Comparison of ENCODE assay signal across 7 mouse cellular contexts in genomic region chr2:155517455-155518423, GRCm38 (mm10). TPM values are rescaled to one million over a fixed set of nuclear protein-coding genes. Genes with fewer than 3 reads are reported as not detected.
A peak's percentile ranks its signal among the peaks of the same experiment; 100 is the strongest.
DNase-seq lines count a peak whose midpoint lies in the region; ATAC-seq lines count a peak whose summit lies in the region.

Gene Acss2, plus strand, starts transcription at chr2:155517948.
Gene Ggt7, minus strand, starts transcription at chr2:155518237.

- peak; percentile 98 for DNase-seq in adrenal gland, postnatal 25 days
- peak; percentile 100 for DNase-seq in heart, adult 11 months
- peak; percentile 100 for DNase-seq in kidney, adult 18-20 months
- DNase-seq in limb, embryonic 11.5 days (ENCODE audit: low spot score): peak; percentile 98
- DNase-seq in midbrain, embryonic 14.5 days: peak; percentile 98
- DNase-seq in spleen, adult 18-20 months: peak; percentile 97 to 99

- no peaks in the 10 kb centered on the region for H3K9me3 ChIP-seq in embryonic facial prominence, embryonic 12.5 days
- no peaks in the 10 kb centered on the region for H3K9me3 ChIP-seq in limb, embryonic 11.5 days (ENCODE audit: control insufficient read depth, low read length)
- H3K9me3 ChIP-seq in midbrain, embryonic 14.5 days (ENCODE audit: control insufficient read depth, low read length): no peaks in the 10 kb centered on the region

- peaks cover 26% of the 10 kb centered on the region for H3K27me3 ChIP-seq in embryonic facial prominence, embryonic 12.5 days
- peaks cover 10% of the 10 kb centered on the region; the same call in 1 of the 2 replicates for H3K27me3 ChIP-seq in limb, embryonic 11.5 days (ENCODE audit: control insufficient read depth, insufficient read depth, low read length)
- no peaks in the 10 kb centered on the region for H3K27me3 ChIP-seq in midbrain, embryonic 14.5 days (ENCODE audit: control insufficient read depth, insufficient read depth, low read length)

- H3K27ac ChIP-seq in embryonic facial prominence, embryonic 12.5 days: 0 out of 2 replicates have a peak within 1 kb of the TSS, but pooled peaks have one; percentile 36
- no peak within 1 kb of the TSS for H3K27ac ChIP-seq in limb, embryonic 11.5 days (replicated peaks; ENCODE audit: low read depth, low read length)
- peak within 1 kb of the TSS; percentile 82 for H3K27ac ChIP-seq in midbrain, embryonic 14.5 days (replicated peaks; ENCODE audit: low read depth, low read length)

- peaks cover 3% of the 10 kb centered on the region; the same call in 1 of the 2 replicates for H3K4me1 ChIP-seq in embryonic facial prominence, embryonic 12.5 days
- H3K4me1 ChIP-seq in limb, embryonic 11.5 days (ENCODE audit: control insufficient read depth, insufficient read depth, low read length): 0 out of 2 replicates have a peak, but pooled peaks cover 3% of the 10 kb centered on the region
- H3K4me1 ChIP-seq in midbrain, embryonic 14.5 days (ENCODE audit: control insufficient read depth, insufficient read depth, low read length): peaks cover 19% of the 10 kb centered on the region

- no peaks in the 10 kb centered on the region for H3K36me3 ChIP-seq in embryonic facial prominence, embryonic 12.5 days
- no peaks in the 10 kb centered on the region for H3K36me3 ChIP-seq in limb, embryonic 11.5 days (ENCODE audit: control insufficient read depth, insufficient read depth, low read length)
- no peaks in the 10 kb centered on the region for H3K36me3 ChIP-seq in midbrain, embryonic 14.5 days (ENCODE audit: control insufficient read depth, insufficient read depth, low read length)

- H3K9ac ChIP-seq in embryonic facial prominence, embryonic 12.5 days: peak within 1 kb of the TSS; percentile 60
- peak within 1 kb of the TSS; percentile 35 for H3K9ac ChIP-seq in limb, embryonic 11.5 days (ENCODE audit: low read length)
- H3K9ac ChIP-seq in midbrain, embryonic 14.5 days (replicated peaks; ENCODE audit: low read length): peak within 1 kb of the TSS; percentile 59

- H3K4me2 ChIP-seq in embryonic facial prominence, embryonic 12.5 days (replicated peaks): peak within 1 kb of the TSS; percentile 60
- peak within 1 kb of the TSS; percentile 79 for H3K4me2 ChIP-seq in limb, embryonic 11.5 days (ENCODE audit: low read depth, severe bottlenecking)
- peak within 1 kb of the TSS; percentile 75 for H3K4me2 ChIP-seq in midbrain, embryonic 14.5 days (ENCODE audit: low read length)

- 4% methylated on average over 70 of the region's 70 CpGs for WGBS in embryonic facial prominence, embryonic 12.5 days
- 5% methylated on average over 70 of the region's 70 CpGs for WGBS in limb, embryonic 11.5 days
- WGBS in midbrain, embryonic 14.5 days: 4% methylated on average over 70 of the region's 70 CpGs

- ATAC-seq in embryonic facial prominence, embryonic 12.5 days (ENCODE audit: insufficient number of reproducible peaks, insufficient read depth, low FRiP score, low TSS enrichment): peak; percentile 98
- peak; percentile 99 for ATAC-seq in limb, embryonic 11.5 days (ENCODE audit: insufficient number of reproducible peaks, low FRiP score, low TSS enrichment, low read depth)
- ATAC-seq in midbrain, embryonic 14.5 days (ENCODE audit: low FRiP score, low TSS enrichment): peak; percentile 98

- H3K4me3 ChIP-seq in embryonic facial prominence, embryonic 12.5 days: peak within 1 kb of the TSS; percentile 76
- peak within 1 kb of the TSS; percentile 41 for H3K4me3 ChIP-seq in limb, embryonic 11.5 days (ENCODE audit: low read depth, low read length)
- H3K4me3 ChIP-seq in midbrain, embryonic 14.5 days (replicated peaks; ENCODE audit: low read depth, low read length): peak within 1 kb of the TSS; percentile 66

RNA-seq across cellular contexts. Expression of gene Acss2, which starts in this region (rescaled TPM):
- total RNA-seq in adrenal gland, postnatal 25 days (2021): 89.3 and 102 TPM in 2 replicates
- 14.4 and 15.5 TPM in 2 replicates for polyA plus RNA-seq in embryonic facial prominence, embryonic 12.5 days (2016; fragmentation: Nextera tagmentation; extraction: Ambion mirVana)
- polyA plus RNA-seq in limb, embryonic 11.5 days (2014; fragmentation: Nextera tagmentation; extraction: Ambion mirVana): 9.2 and 10.7 TPM in 2 replicates
- polyA plus RNA-seq in midbrain, embryonic 14.5 days (2014; fragmentation: Nextera tagmentation; extraction: Ambion mirVana): 22.4 and 25.7 TPM in 2 replicates

RNA-seq across cellular contexts. Expression of gene Ggt7, which starts in this region (rescaled TPM):
- 2.3 and 5.3 TPM in 2 replicates for total RNA-seq in adrenal gland, postnatal 25 days (2021)
- polyA plus RNA-seq in embryonic facial prominence, embryonic 12.5 days (2016; fragmentation: Nextera tagmentation; extraction: Ambion mirVana): 11.4 and 13.8 TPM in 2 replicates
- polyA plus RNA-seq in limb, embryonic 11.5 days (2014; fragmentation: Nextera tagmentation; extraction: Ambion mirVana): 2.2 and 2.3 TPM in 2 replicates
- 41.1 and 43.2 TPM in 2 replicates for polyA plus RNA-seq in midbrain, embryonic 14.5 days (2014; fragmentation: Nextera tagmentation; extraction: Ambion mirVana)
